Mouse (Mus musculus): ENCODE results near the gene A130010J15Rik. TPM values are rescaled to one million over a fixed set of nuclear protein-coding genes. Genes with fewer than 3 reads are reported as not detected.

A130010J15Rik gene
- polyA plus RNA-seq (2015; fragmentation: Nextera tagmentation; extraction: Ambion mirVana): 12.2 and 14.5 TPM in 2 replicates

DNA sequence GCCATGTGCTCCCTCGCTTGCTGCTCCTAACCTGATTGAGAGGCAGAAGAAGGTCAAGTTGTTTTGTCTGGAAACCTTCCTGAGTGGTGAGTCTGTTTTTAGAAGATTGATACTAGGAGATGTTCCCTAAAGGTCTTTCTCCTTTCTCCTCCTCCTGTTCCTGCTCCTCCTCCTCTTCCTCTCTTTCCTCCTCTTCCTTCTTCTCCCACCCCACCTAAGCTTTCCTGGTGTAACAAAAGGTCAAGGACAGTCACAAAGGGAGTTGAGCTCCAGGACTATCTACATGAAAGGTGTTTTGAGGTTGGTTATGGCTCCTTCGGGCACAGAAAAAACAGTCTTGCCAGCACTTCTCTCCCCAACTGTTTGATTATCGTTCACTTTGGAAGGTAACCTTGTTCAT is at the start of gene A130010J15Rik:
TSS of gene A130010J15Rik (plus strand) at position 301 of the 400 bp plus-strand sequence.
- no peak within 1 kb of the TSS for H3K27ac ChIP-seq
- H3K27me3 ChIP-seq: no peaks in the 10 kb centered on the region
- peaks cover 22% of the 10 kb centered on the region for H3K4me1 ChIP-seq
- no peak within 1 kb of the TSS for H3K9ac ChIP-seq
- H3K9me3 ChIP-seq (replicated peaks): no peaks in the 10 kb centered on the region
- no peak for ATAC-seq
- H3K36me3 ChIP-seq (ENCODE audit: poor library complexity, severe bottlenecking): no peaks in the 10 kb centered on the region
- H3K4me3 ChIP-seq: no peak within 1 kb of the TSS
- 96% methylated on average over 3 of the region's 3 CpGs for WGBS
- H3K4me2 ChIP-seq: no peak within 1 kb of the TSS

DNA sequence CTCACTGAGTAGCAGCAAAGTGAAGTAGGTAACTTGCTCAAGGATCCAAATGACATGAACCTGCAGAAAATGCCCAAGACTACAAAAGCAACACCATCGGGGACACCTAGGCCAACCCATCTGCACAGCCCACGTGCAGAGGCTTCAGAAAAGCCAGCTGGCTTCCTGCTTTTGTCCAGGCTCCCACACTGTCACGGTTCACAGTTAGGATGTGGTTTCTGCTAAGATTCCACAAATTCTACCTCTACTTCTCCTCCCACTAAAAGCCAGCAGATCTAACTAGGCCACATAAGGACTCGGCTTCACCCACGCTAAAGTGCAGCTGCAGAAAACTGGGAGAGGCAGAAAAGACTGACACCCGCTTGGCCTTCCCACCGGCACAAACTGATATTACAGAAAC is 45.1 kb upstream of the A130010J15Rik start:
- no peaks in the 10 kb centered on the region for H3K9me3 ChIP-seq (replicated peaks)
- H3K27ac ChIP-seq: no peak overlapping the region
- no peak for ATAC-seq
- no peak overlapping the region for H3K4me2 ChIP-seq
- H3K4me1 ChIP-seq: 0 out of 2 replicates have a peak, but pooled peaks cover under 1% of the 10 kb centered on the region
- no peak overlapping the region for H3K4me3 ChIP-seq
- 94% methylated on average over 7 of the region's 7 CpGs for WGBS
- H3K9ac ChIP-seq: no peak overlapping the region
- no peaks in the 10 kb centered on the region for H3K27me3 ChIP-seq
- H3K36me3 ChIP-seq (ENCODE audit: poor library complexity, severe bottlenecking): peaks cover 86% of the 10 kb centered on the region

DNA sequence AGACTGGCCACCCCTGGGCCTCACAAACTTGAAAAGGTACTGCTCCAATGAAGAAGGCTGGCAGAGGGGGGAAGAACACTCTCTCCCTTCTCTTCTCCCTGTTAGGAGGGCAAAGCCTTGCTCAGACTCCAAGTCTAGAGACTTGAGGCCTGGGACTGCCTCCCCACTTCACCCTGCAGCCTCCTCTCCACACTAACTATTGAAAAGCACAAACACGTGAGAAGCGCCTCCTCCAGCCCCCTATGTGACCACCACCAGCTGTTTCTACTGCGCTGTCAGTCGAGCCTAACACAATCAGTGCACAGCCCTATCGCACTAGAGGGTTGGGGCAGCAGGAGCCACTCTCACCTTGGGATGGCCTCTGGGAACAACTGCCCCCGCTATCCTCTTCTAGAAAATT is 44.6 kb upstream of the A130010J15Rik start:
- no peak for ATAC-seq
- Histone ChIP-seq H3K9ac (no peak overlapping the region), H3K27me3 (no peaks in the 10 kb centered on the region), H3K4me3 (no peak overlapping the region), H3K27ac (no peak overlapping the region), H3K4me1 (0 out of 2 replicates have a peak, but pooled peaks cover 4% of the 10 kb centered on the region), H3K4me2 (no peak overlapping the region), H3K36me3 (ENCODE audit: poor library complexity, severe bottlenecking) (peaks cover 85% of the 10 kb centered on the region), H3K9me3 (replicated peaks) (no peaks in the 10 kb centered on the region)
- WGBS: 96% methylated on average over 6 of the region's 6 CpGs

DNA sequence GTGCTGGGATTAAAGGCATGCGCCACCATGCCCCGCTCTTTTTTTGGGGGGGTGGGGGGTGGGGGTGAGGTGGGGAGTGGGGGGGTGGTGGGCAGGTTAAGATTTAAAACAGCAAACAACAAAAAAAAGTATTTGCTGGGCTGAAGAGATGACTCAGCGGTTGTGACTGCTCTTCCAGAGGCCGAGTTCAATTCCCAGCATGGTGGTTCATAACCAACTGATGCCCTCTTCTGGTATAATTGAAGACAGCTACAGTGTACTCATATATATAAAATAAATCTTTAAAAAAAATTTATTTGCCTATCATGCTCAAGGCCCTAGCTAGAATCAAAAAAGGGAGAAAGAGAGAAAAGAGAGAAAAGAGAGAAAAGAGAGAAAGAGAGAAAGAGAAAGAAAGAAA is 42.0 kb upstream of the A130010J15Rik start:
- no peak for ATAC-seq
- Histone ChIP-seq H3K36me3 (ENCODE audit: poor library complexity, severe bottlenecking) (peaks cover 61% of the 10 kb centered on the region), H3K9ac (no peak overlapping the region), H3K27ac (no peak overlapping the region), H3K4me3 (no peak overlapping the region), H3K27me3 (no peaks in the 10 kb centered on the region), H3K4me1 (peaks cover 12% of the 10 kb centered on the region), H3K4me2 (no peak overlapping the region), H3K9me3 (replicated peaks) (no peaks in the 10 kb centered on the region)
- WGBS: 84% methylated on average over 4 of the region's 4 CpGs

GRCm38 (mm10) chr1:193128055-193128454 is 39.8 kb upstream of the A130010J15Rik start:
- Histone ChIP-seq H3K27me3 (no peaks in the 10 kb centered on the region), H3K27ac (no peak overlapping the region), H3K4me2 (no peak overlapping the region), H3K9me3 (replicated peaks) (no peaks in the 10 kb centered on the region), H3K4me1 (peaks cover 12% of the 10 kb centered on the region), H3K9ac (no peak overlapping the region), H3K4me3 (no peak overlapping the region), H3K36me3 (ENCODE audit: poor library complexity, severe bottlenecking) (peaks cover 39% of the 10 kb centered on the region)
- ATAC-seq: no peak
- WGBS: 96% methylated on average over 6 of the region's 6 CpGs

DNA sequence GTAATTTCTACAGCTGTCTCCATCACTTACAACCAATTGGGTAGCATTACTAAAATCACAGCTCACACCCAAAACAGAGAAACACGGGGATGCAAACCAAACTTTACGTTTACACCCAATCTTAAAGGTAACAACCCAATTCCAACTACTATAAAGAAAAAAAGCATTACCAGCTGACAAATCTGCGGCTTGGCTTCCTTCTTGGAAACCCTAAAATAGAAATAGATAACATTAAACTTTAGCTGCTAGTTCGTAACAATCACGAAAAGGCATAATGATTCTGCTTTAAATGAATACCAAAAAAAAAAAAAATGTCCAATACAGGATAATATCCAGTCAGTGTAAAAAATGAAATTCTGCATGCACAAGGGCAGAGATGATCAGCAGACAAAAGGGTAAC is 38.5 kb upstream of the A130010J15Rik start:
- no peak for ATAC-seq
- peak overlapping the region; percentile 73 for H3K4me2 ChIP-seq
- peak overlapping the region; percentile 89 for H3K9ac ChIP-seq
- peaks cover 12% of the 10 kb centered on the region for H3K4me1 ChIP-seq
- H3K36me3 ChIP-seq (ENCODE audit: poor library complexity, severe bottlenecking): peaks cover 27% of the 10 kb centered on the region
- no peaks in the 10 kb centered on the region for H3K27me3 ChIP-seq
- WGBS: 34% methylated on average over 5 of the region's 5 CpGs
- no peaks in the 10 kb centered on the region for H3K9me3 ChIP-seq (replicated peaks)
- H3K27ac ChIP-seq: no peak overlapping the region
- H3K4me3 ChIP-seq: peak overlapping the region; percentile 99

- Histone ChIP-seq H3K4me1 (peaks cover 12% of the 10 kb centered on the region), H3K27me3 (no peaks in the 10 kb centered on the region), H3K9me3 (replicated peaks) (no peaks in the 10 kb centered on the region), H3K4me3 (peak within 1 kb of the TSS; percentile 99), H3K9ac (peak within 1 kb of the TSS; percentile 89), H3K27ac (peak within 1 kb of the TSS; percentile 48; the same call in 1 of the 2 replicates), H3K4me2 (peak within 1 kb of the TSS; percentile 73), H3K36me3 (ENCODE audit: poor library complexity, severe bottlenecking) (peaks cover 23% of the 10 kb centered on the region)
- peak; percentile 94 for ATAC-seq
- under 1% methylated on average over 61 of the region's 61 CpGs for WGBS
Observed at GRCm38 (mm10) chr1:193129786-193130455, 37.9 kb upstream of the A130010J15Rik start, which contains the start of gene Diexf. Gene Diexf (minus strand): TSS chr1:193130272.

DNA sequence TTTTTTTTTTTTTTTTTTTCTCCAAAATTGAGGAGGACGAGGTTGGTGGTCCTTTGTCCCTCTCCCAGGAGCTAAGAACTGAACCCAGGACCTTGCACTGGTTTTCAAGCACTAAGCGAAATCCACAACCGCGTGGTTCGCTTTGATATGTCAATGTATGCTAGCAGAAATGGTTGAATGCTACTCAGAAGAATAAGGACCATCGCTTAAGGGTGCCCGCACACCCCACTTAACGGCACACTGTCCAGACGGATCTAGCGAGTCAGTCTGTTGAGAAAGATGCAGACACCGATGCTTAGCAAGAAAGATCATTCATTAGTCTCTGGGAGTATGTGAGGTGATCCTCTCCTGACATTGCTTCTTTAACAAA is 37.4 kb upstream of the A130010J15Rik start:
- H3K36me3 ChIP-seq (ENCODE audit: poor library complexity, severe bottlenecking): peaks cover 20% of the 10 kb centered on the region
- peak overlapping the region; percentile 57 for H3K4me2 ChIP-seq
- peak overlapping the region; percentile 58 for H3K9ac ChIP-seq
- H3K9me3 ChIP-seq (replicated peaks): no peaks in the 10 kb centered on the region
- WGBS: 28% methylated on average over 11 of the region's 11 CpGs
- peak overlapping the region; percentile 99 for H3K4me3 ChIP-seq
- H3K4me1 ChIP-seq: peaks cover 12% of the 10 kb centered on the region
- no peaks in the 10 kb centered on the region for H3K27me3 ChIP-seq
- peak; percentile 73 for ATAC-seq
- peak overlapping the region; percentile 48; the same call in 1 of the 2 replicates for H3K27ac ChIP-seq

- ATAC-seq: peak; percentile 22; the same call in 1 of the 2 replicates
- no peaks in the 10 kb centered on the region for H3K9me3 ChIP-seq (replicated peaks)
- peaks cover 12% of the 10 kb centered on the region for H3K4me1 ChIP-seq
- H3K27ac ChIP-seq: no peak overlapping the region
- H3K4me3 ChIP-seq: no peak overlapping the region
- 0 out of 2 replicates have a peak overlapping the region, but pooled peaks have one; percentile 58 for H3K9ac ChIP-seq
- H3K27me3 ChIP-seq: no peaks in the 10 kb centered on the region
- 87% methylated on average over 8 of the region's 8 CpGs for WGBS
- peak overlapping the region; percentile 57 for H3K4me2 ChIP-seq
- peaks cover 20% of the 10 kb centered on the region for H3K36me3 ChIP-seq (ENCODE audit: poor library complexity, severe bottlenecking)
Observed at GRCm38 (mm10) chr1:193130839-193131238, 37.0 kb upstream of the A130010J15Rik start.

DNA sequence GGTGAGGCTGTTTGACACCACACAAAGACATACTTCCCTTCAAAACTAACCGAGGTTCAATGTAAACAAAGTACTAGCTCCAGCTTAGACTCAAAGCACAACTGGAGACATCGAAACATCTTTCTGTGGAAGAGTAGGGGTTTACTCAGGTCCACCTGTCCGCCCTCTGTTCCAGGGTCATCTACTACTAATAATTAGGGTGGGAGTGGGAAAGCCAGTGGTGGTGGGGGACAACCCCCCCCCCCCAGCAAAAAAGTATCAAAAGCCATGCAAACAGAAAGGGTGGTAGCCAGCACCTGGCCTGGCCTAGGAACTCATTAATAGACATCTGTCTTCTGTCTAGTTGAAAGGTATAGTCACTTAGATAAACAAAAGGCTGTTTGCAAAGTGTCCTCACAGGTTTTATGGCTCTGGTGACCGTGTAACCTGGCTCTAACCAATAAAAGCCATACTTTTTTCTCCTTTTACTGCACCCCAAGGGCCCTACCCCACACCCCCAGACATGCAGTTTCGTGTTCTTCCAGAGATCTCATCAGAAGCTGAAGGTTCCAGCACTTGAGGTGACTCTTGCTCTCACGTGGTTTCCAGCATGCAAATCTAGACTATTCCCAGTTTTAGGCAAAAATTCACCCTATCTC is 36.4 kb upstream of the A130010J15Rik start:
- 88% methylated on average over 6 of the region's 6 CpGs for WGBS
- H3K4me1 ChIP-seq: peaks cover 12% of the 10 kb centered on the region
- no peak for ATAC-seq

GRCm38 (mm10) chr1:193132385-193132784 is 35.5 kb upstream of the A130010J15Rik start:
- no peaks in the 10 kb centered on the region for H3K9me3 ChIP-seq (replicated peaks)
- peaks cover 12% of the 10 kb centered on the region for H3K4me1 ChIP-seq
- H3K4me3 ChIP-seq: no peak overlapping the region
- ATAC-seq: no peak
- H3K27ac ChIP-seq: no peak overlapping the region
- H3K27me3 ChIP-seq: 0 out of 2 replicates have a peak, but pooled peaks cover 5% of the 10 kb centered on the region
- no peak overlapping the region for H3K9ac ChIP-seq
- peaks cover 9% of the 10 kb centered on the region for H3K36me3 ChIP-seq (ENCODE audit: poor library complexity, severe bottlenecking)
- no peak overlapping the region for H3K4me2 ChIP-seq

More for the DNA sequence above, 36.4 kb upstream of the A130010J15Rik start:
- H3K9ac ChIP-seq: no peak overlapping the region
- H3K4me2 ChIP-seq: no peak overlapping the region
- no peaks in the 10 kb centered on the region for H3K9me3 ChIP-seq (replicated peaks)
- no peaks in the 10 kb centered on the region for H3K27me3 ChIP-seq
- H3K27ac ChIP-seq: no peak overlapping the region
- no peak overlapping the region for H3K4me3 ChIP-seq
- H3K36me3 ChIP-seq (ENCODE audit: poor library complexity, severe bottlenecking): peaks cover 18% of the 10 kb centered on the region

- no peaks in the 10 kb centered on the region for H3K9me3 ChIP-seq (replicated peaks)
- no peak overlapping the region for H3K4me3 ChIP-seq
- H3K27ac ChIP-seq: no peak overlapping the region
- H3K4me1 ChIP-seq: peaks cover 6% of the 10 kb centered on the region
- no peak for ATAC-seq
- WGBS: 84% methylated on average over 1 of the region's 1 CpGs
- H3K27me3 ChIP-seq: 0 out of 2 replicates have a peak, but pooled peaks cover 10% of the 10 kb centered on the region
- no peak overlapping the region for H3K4me2 ChIP-seq
- no peak overlapping the region for H3K9ac ChIP-seq
- H3K36me3 ChIP-seq (ENCODE audit: poor library complexity, severe bottlenecking): no peaks in the 10 kb centered on the region
Observed at GRCm38 (mm10) chr1:193133726-193134125, 34.1 kb upstream of the A130010J15Rik start.
